16 mouse cellular contexts compared by ENCODE assay signal in the genomic region with DNA sequence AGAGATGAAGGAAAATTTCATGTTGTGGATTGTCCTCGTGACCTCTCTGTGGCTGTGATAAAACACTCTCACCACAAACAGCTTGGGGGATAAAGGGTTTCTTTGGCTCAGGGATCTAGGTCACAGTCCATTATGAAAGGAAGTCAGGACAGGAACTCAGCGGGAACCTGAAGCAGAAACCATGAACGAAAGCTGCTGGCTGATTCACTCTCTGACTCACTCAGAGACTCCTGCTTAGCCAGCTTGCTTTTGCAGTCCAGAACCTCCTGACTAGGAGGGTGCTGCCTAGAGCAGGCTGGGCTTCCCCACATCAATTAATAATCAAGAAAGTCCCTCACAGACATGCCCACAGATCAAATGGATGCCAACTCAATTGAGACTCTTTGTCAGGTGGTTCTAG. TPM values are rescaled to one million over a fixed set of nuclear protein-coding genes. Genes with fewer than 3 reads are reported as not detected.
DNase-seq lines count a peak whose midpoint lies in the region; ATAC-seq lines count a peak whose summit lies in the region.
"Had no signal": no experiment of that assay in that cellular context is flagged by ENCODE, and none has a peak within 500 bp of the region (broad histone marks: within the 10 kb centered on the region; RNA-seq: fewer than 3 reads in every experiment).

No protein-coding gene starts in this region.

- no peak for ATAC-seq in intestine, embryonic 16.5 days
- no peak for ATAC-seq in hindbrain, embryonic 11.5 days (ENCODE audit: low FRiP score)
- ATAC-seq: forebrain, embryonic 16.5 days had no signal

- 77% methylated on average over 3 of the region's 3 CpGs for WGBS in intestine, embryonic 16.5 days
- 88% methylated on average over 3 of the region's 3 CpGs for WGBS in hindbrain, embryonic 11.5 days

- no peaks in the 10 kb centered on the region for H3K27me3 ChIP-seq in intestine, embryonic 16.5 days (replicated peaks; ENCODE audit: control insufficient read depth, insufficient read depth, low read length)
- no peaks in the 10 kb centered on the region for H3K27me3 ChIP-seq in hindbrain, embryonic 11.5 days (ENCODE audit: control insufficient read depth, insufficient read depth, low read length)
- H3K27me3 ChIP-seq: embryonic facial prominence, embryonic 15.5 days; stomach, embryonic 15.5 days had no signal

- no peak overlapping the region for H3K27ac ChIP-seq in intestine, embryonic 16.5 days (ENCODE audit: low read length)
- no peak overlapping the region for H3K27ac ChIP-seq in hindbrain, embryonic 11.5 days (ENCODE audit: low read depth, low read length)
- H3K27ac ChIP-seq: embryonic facial prominence, embryonic 15.5 days; hindbrain, embryonic 10.5 days; stomach, embryonic 15.5 days had no signal

- no peaks in the 10 kb centered on the region for H3K36me3 ChIP-seq in intestine, embryonic 16.5 days (ENCODE audit: control insufficient read depth, insufficient read depth, low read length)
- no peaks in the 10 kb centered on the region for H3K36me3 ChIP-seq in hindbrain, embryonic 11.5 days (ENCODE audit: control insufficient read depth, insufficient read depth, low read length)
- H3K36me3 ChIP-seq: embryonic facial prominence, embryonic 15.5 days; hindbrain, embryonic 10.5 days; stomach, embryonic 15.5 days had no signal

- peak; percentile 4 for DNase-seq in adrenal gland, postnatal 25 days
- no peak for DNase-seq in adrenal gland, adult 18-20 months (ENCODE audit: low spot score in 2 of 2)
- peak; percentile 45 to 47 for DNase-seq in right cerebral cortex, adult 2 months (ENCODE audit: low spot score in 2 of 2)
- no peak for DNase-seq in right cerebral cortex, postnatal 25 days
- DNase-seq in cerebellum, postnatal 36 days = peak; percentile 15 to 28
- DNase-seq in urinary bladder, adult 18-20 months (ENCODE audit: low spot score in 2 of 2) = no peak
- DNase-seq in hindbrain, embryonic 11.5 days (ENCODE audit: low spot score) = no peak
- DNase-seq: kidney, adult 9 months; lung, adult 18-20 months had no signal

- no peaks in the 10 kb centered on the region for H3K9me3 ChIP-seq in intestine, embryonic 16.5 days (ENCODE audit: control insufficient read depth, low read length)
- no peaks in the 10 kb centered on the region for H3K9me3 ChIP-seq in hindbrain, embryonic 11.5 days (ENCODE audit: control insufficient read depth, low read length)
- H3K9me3 ChIP-seq: embryonic facial prominence, embryonic 15.5 days; hindbrain, embryonic 10.5 days; stomach, embryonic 15.5 days had no signal

- no peak overlapping the region for H3K4me3 ChIP-seq in intestine, embryonic 16.5 days (ENCODE audit: low read length)
- no peak overlapping the region for H3K4me3 ChIP-seq in hindbrain, embryonic 11.5 days (ENCODE audit: low read depth, low read length)
- H3K4me3 ChIP-seq: embryonic facial prominence, embryonic 15.5 days; hindbrain, embryonic 10.5 days; stomach, embryonic 15.5 days had no signal

- H3K4me1 ChIP-seq in intestine, embryonic 16.5 days (ENCODE audit: control insufficient read depth, insufficient read depth, low read length) = no peaks in the 10 kb centered on the region
- no peaks in the 10 kb centered on the region for H3K4me1 ChIP-seq in hindbrain, embryonic 11.5 days (replicated peaks; ENCODE audit: control insufficient read depth, insufficient read depth, low read length)
- H3K4me1 ChIP-seq: embryonic facial prominence, embryonic 15.5 days; hindbrain, embryonic 10.5 days; stomach, embryonic 15.5 days had no signal

- no peak overlapping the region for H3K4me2 ChIP-seq in intestine, embryonic 16.5 days (ENCODE audit: low read depth, low read length)
- no peak overlapping the region for H3K4me2 ChIP-seq in hindbrain, embryonic 11.5 days (replicated peaks; ENCODE audit: low read depth, low read length)
- H3K4me2 ChIP-seq: embryonic facial prominence, embryonic 15.5 days; stomach, embryonic 15.5 days had no signal

- H3K9ac ChIP-seq in intestine, embryonic 16.5 days (ENCODE audit: low read depth, low read length) = no peak overlapping the region
- no peak overlapping the region for H3K9ac ChIP-seq in hindbrain, embryonic 11.5 days (ENCODE audit: low read depth, low read length)
- H3K9ac ChIP-seq: embryonic facial prominence, embryonic 15.5 days; stomach, embryonic 15.5 days had no signal

RNA-seq across cellular contexts. Expression of a gene that starts 32.2 kb away (rescaled TPM):
- not detected in 2 replicates for total RNA-seq in adrenal gland, postnatal 25 days (2021)
- total RNA-seq in adrenal gland, adult 18-20 months (2021) = not detected
- 0.07 TPM in 1 of 2 replicates, not detected in the other for polyA plus RNA-seq in intestine, embryonic 16.5 days (2015; fragmentation: Nextera tagmentation; extraction: Ambion mirVana)
- 0.51 TPM in 1 of 2 replicates, not detected in the other for polyA plus RNA-seq in hindbrain, embryonic 11.5 days (2014; fragmentation: Nextera tagmentation; extraction: Ambion mirVana)
- total RNA-seq: megakaryocyte-erythroid progenitor cell, adult 5-6 weeks had no signal
- polyA plus RNA-seq: limb, embryonic 11.5 days had no signal

Comparison
In these comparisons a context has a peak if more than half of its experiments do, and no peak if none do; other contexts are left out.
1. DNase-seq: peak in adrenal gland, postnatal 25 days (single experiment), right cerebral cortex, adult 2 months (2 of 2) and cerebellum, postnatal 36 days (2 of 2); none in adrenal gland, adult 18-20 months (0 of 2), right cerebral cortex, postnatal 25 days (single experiment), urinary bladder, adult 18-20 months (0 of 2) and hindbrain, embryonic 11.5 days (single experiment).